Mouse (Mus musculus) hindbrain, postnatal 0 days (tissue): ENCODE measurements at regions not wholly inside any gene's neighbourhood (a gene's known extent, or its start where the extent isn't known, plus 50 kb on each side); places are given as distances from the start of the nearest gene placed in this dataset.
A peak's percentile ranks its signal among the peaks of the same experiment; 100 is the strongest.

Experiments
- ATAC-seq: fragments of 200-750 bp; cut with Nextera tagmentation; 2 replicates; pipeline ENCODE4 v1.8.0; 2017; ENCODE audit warnings: mild to moderate bottlenecking, moderate TSS enrichment, moderate library complexity
- DNase-seq: peaks from one replicate; pipeline ENCODE4 v3.0.0-alpha.2; 2015; ENCODE audit warnings: low spot score
- H3K27ac ChIP-seq: fragments of 300-500 bp; sonication (generic); 2 replicates; pipeline ENCODE4 v1.5.1; 2014; ENCODE audit warnings: mild to moderate bottlenecking
- H3K27me3 ChIP-seq: fragments of 300-500 bp; sonication (generic); 2 replicates; pipeline ENCODE4 v1.6.1; 2014; ENCODE audit warnings: low read length, mixed read lengths; ENCODE audit not compliant: insufficient read depth
- H3K36me3 ChIP-seq: fragments of 300-500 bp; sonication (generic); 2 replicates; pipeline ENCODE4 v1.6.1; 2014; ENCODE audit warnings: low read length, mixed read lengths; ENCODE audit not compliant: insufficient read depth
- H3K4me1 ChIP-seq: fragments of 300-500 bp; sonication (generic); 2 replicates; pipeline ENCODE4 v1.6.1; 2014; ENCODE audit warnings: antibody characterized with exemption, low read length, mixed read lengths; ENCODE audit not compliant: insufficient read depth
- H3K4me2 ChIP-seq: fragments of 300-500 bp; sonication (generic); 2 replicates; pipeline ENCODE4 v1.6.1; 2014; ENCODE audit warnings: low read depth, mild to moderate bottlenecking, low read length, moderate library complexity, mixed read lengths
- H3K4me3 ChIP-seq: fragments of 300-500 bp; sonication (generic); 2 replicates; pipeline ENCODE4 v1.5.1; 2014; ENCODE audit warnings: low read length
- H3K9ac ChIP-seq: fragments of 300-500 bp; sonication (generic); replicated peaks from 2 replicates; pipeline ENCODE4 v1.6.1; 2014; ENCODE audit warnings: mild to moderate bottlenecking, low read length, moderate library complexity, mixed read lengths
- H3K9me3 ChIP-seq: fragments of 300-500 bp; sonication (generic); 2 replicates; pipeline ENCODE4 v1.6.1; 2016; ENCODE audit warnings: low read length, mixed read lengths
- CTCF ChIP-seq: IDR thresholded peaks from 2 replicates; pipeline ENCODE4 v1.5.1; 2016; ENCODE audit warnings: antibody characterized with exemption, control low read depth, low read depth
- WGBS: fragments of 180-500 bp; shearing (Covaris S2); extraction: QIAGEN DNeasy Blood & Tissue Kit; methylation state at CpG from one replicate; pipeline ENCODE4 v1.1.7; 2014; 5-methylcytosine and 5-hydroxymethylcytosine counted together

GRCm38 (mm10) chr6:51207587-51208361 lies 224.7 kb upstream of the Nfe2l3 start:
- peak; percentile 28 for DNase-seq
- WGBS = 5% methylated on average over 21 of the region's 21 CpGs
- TF ChIP-seq CTCF = no peak

GRCm38 (mm10) chr6:51208660-51209396 lies 223.6 kb upstream of the Nfe2l3 start:
- 3% methylated on average over 6 of the region's 6 CpGs for WGBS
- Histone ChIP-seq H3K27me3 (no peaks in the 10 kb centered on the region), H3K9ac (no peak overlapping the region), H3K4me1 (peaks cover 3% of the 10 kb centered on the region; the same call in 1 of the 2 replicates), H3K4me3 (no peak overlapping the region), H3K36me3 (no peaks in the 10 kb centered on the region), H3K4me2 (no peak overlapping the region), H3K9me3 (no peaks in the 10 kb centered on the region), H3K27ac (no peak overlapping the region)
- peak; percentile 85 for ATAC-seq
- peak; percentile 77 for TF ChIP-seq CTCF
- DNase-seq = peak; percentile 94

More at GRCm38 (mm10) chr6:51207587-51208361, 224.7 kb upstream of the Nfe2l3 start:
- peak overlapping the region; percentile 54; the same call in 1 of the 2 replicates for H3K27ac ChIP-seq
- peaks cover 3% of the 10 kb centered on the region; the same call in 1 of the 2 replicates for H3K4me1 ChIP-seq
- peak overlapping the region; percentile 14 for H3K4me3 ChIP-seq
- H3K27me3 ChIP-seq = no peaks in the 10 kb centered on the region
- no peaks in the 10 kb centered on the region for H3K9me3 ChIP-seq
- peak; percentile 43 for ATAC-seq
- H3K9ac ChIP-seq = 0 out of 2 replicates have a peak overlapping the region, but pooled peaks have one; percentile 21
- H3K36me3 ChIP-seq = no peaks in the 10 kb centered on the region
- peak overlapping the region; percentile 46 for H3K4me2 ChIP-seq

GRCm38 (mm10) chr6:51211418-51211817 lies 221.1 kb upstream of the Nfe2l3 start:
- DNase-seq = peak; percentile 29
- TF ChIP-seq CTCF = peak; percentile 46
- no peaks in the 10 kb centered on the region for H3K27me3 ChIP-seq

GRCm38 (mm10) chr6:51212216-51212615 lies 220.3 kb upstream of the Nfe2l3 start:
- DNase-seq (no peak), ATAC-seq (no peak)
- H3K9me3 ChIP-seq = no peaks in the 10 kb centered on the region
- no peaks in the 10 kb centered on the region for H3K27me3 ChIP-seq
- H3K36me3 ChIP-seq = no peaks in the 10 kb centered on the region
- H3K27ac ChIP-seq = no peak overlapping the region
- no peak overlapping the region for H3K4me2 ChIP-seq
- H3K4me1 ChIP-seq = peaks cover 7% of the 10 kb centered on the region; the same call in 1 of the 2 replicates
- H3K4me3 ChIP-seq = no peak overlapping the region
- WGBS = 82% methylated on average over 8 of the region's 8 CpGs
- TF ChIP-seq CTCF = no peak
- no peak overlapping the region for H3K9ac ChIP-seq

More at GRCm38 (mm10) chr6:51211418-51211817, 221.1 kb upstream of the Nfe2l3 start:
- 41% methylated on average over 7 of the region's 7 CpGs for WGBS
- no peaks in the 10 kb centered on the region for H3K9me3 ChIP-seq
- H3K4me2 ChIP-seq = no peak overlapping the region
- H3K4me1 ChIP-seq = peaks cover 7% of the 10 kb centered on the region; the same call in 1 of the 2 replicates
- no peak for ATAC-seq
- H3K4me3 ChIP-seq = no peak overlapping the region
- H3K36me3 ChIP-seq = no peaks in the 10 kb centered on the region
- H3K27ac ChIP-seq = no peak overlapping the region
- H3K9ac ChIP-seq = no peak overlapping the region

- no peak overlapping the region for H3K4me3 ChIP-seq
- no peak for DNase-seq
- H3K9me3 ChIP-seq = no peaks in the 10 kb centered on the region
- ATAC-seq = no peak
- no peak for TF ChIP-seq CTCF
- no peaks in the 10 kb centered on the region for H3K27me3 ChIP-seq
- H3K4me1 ChIP-seq = 0 out of 2 replicates have a peak, but pooled peaks cover 4% of the 10 kb centered on the region
- WGBS = 79% methylated on average over 10 of the region's 10 CpGs
- no peak overlapping the region for H3K27ac ChIP-seq
- no peak overlapping the region for H3K9ac ChIP-seq
- no peaks in the 10 kb centered on the region for H3K36me3 ChIP-seq
- no peak overlapping the region for H3K4me2 ChIP-seq
Observed at GRCm38 (mm10) chr6:51215371-51215770, 217.1 kb upstream of the Nfe2l3 start.

- Histone ChIP-seq H3K4me3 (no peak overlapping the region), H3K4me1 (0 out of 2 replicates have a peak, but pooled peaks cover 4% of the 10 kb centered on the region), H3K27me3 (no peaks in the 10 kb centered on the region), H3K27ac (no peak overlapping the region), H3K4me2 (no peak overlapping the region), H3K9ac (no peak overlapping the region), H3K9me3 (no peaks in the 10 kb centered on the region), H3K36me3 (no peaks in the 10 kb centered on the region)
- peak; percentile 86 for DNase-seq
- WGBS = 25% methylated on average over 8 of the region's 8 CpGs
- peak; percentile 77 for ATAC-seq
- no peak for TF ChIP-seq CTCF
Observed at GRCm38 (mm10) chr6:51216472-51216871, 216.0 kb upstream of the Nfe2l3 start.
